Mouse (Mus musculus) adrenal gland, postnatal 4 days (tissue): ENCODE results near the gene Gpr137. TPM values are rescaled to one million over a fixed set of nuclear protein-coding genes. Genes with fewer than 3 reads are reported as not detected.
"Not testable (repeated sequence)": the region's sequence is repeated elsewhere in the genome, so short reads cannot be mapped to it uniquely, and the experiment has no call there.

Experiments used
- DNase-seq, 2 experiments: peaks; one replicate each; pipeline ENCODE4 v3.0.0; 2021 to 2022; ENCODE audit warnings: low spot score in 2 of 2, mixed read lengths in 2 of 2
- microRNA-seq: library from miRNA; unstranded; fragments of <30 nt; microRNA quantifications from one replicate; pipeline ENCODE4 v1.2.0, GENCODE M21; 2021
- total RNA-seq, 2 experiments: library from RNA; stranded (reverse); gene quantifications; 2 replicates each; pipeline ENCODE4 v1.2.3; 2021

Gpr137 gene
- total RNA-seq, 2 experiments from 2014 or later: 41.2 to 43.8 TPM

DNA sequence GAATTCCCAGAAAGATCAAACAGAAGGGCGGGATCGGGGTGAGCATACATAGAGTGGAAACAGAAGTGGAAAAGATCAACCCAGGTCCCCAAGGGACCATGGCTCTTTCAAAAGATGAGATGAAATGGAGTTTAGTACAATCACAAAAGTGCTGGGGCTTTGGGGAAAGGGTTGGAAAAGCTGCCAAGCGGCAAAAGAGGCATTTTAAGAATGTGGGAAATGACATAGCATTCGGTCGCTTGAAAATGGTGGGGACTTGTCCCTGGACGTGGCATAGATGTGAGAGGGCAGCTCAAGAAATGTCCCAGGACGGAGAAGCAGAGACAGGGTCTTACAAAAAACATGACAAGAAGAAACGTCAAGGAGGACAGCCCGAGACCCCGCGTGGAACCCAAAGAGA lies 33.3 kb downstream of the Gpr137 start:
- no peak for DNase-seq

DNA sequence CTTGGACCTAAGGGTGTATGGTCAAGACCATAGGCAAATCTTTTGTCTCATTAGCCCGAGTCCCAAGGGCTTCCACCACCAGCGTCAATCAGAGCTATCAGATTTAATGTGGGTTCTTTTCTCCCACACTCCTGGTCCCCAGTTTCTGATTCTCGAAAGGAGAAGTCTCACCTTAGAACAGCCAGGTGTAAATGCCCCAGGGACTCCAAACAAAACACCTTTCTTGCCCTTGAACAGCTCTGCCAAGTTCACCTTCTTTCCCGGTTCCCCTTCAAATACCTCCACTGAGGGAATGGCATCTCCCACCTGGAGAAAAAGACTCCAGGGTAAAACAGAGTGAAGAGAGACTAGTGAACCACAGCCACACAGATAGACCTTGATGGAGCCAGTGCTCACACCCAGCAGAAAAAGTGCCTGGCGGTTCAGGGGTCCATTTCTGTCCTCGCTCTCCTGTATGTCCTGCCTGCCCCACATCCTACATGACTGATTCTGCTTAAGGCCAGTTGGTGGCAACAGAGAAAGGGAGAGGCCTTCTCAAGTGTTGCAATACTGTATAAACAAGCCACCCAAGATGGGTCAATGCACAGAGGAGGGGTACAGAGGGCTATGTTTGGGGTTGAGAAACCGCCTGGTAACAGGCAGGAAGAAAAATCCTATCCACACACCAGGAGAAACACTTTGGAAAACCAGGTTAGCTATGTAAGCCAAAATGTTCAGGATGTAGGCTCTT lies 34.3 kb downstream of the Gpr137 start:
- DNase-seq: no peak

GRCm38 (mm10) chr19:6907094-6907493 lies 35.2 kb downstream of the Gpr137 start:
- DNase-seq: no peak

DNA sequence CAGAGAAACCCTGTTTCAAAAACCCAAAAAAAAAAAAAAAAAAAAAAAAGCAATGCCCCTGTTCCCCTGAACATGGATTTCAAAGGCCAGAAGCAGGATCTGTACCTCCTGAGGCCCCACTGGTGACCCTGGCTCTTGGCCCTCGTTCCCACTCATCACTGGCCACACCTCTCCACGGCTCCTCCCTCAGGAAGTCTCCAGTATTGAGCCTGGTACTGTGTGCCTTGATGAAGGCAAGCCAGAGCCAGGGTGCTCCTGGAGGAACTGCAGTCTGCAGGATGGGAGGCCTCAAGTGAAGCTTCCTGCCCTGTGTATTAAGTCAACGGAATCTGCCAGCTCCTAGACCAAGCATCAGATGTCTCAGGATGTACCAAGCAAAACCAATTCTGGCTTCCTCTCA lies 36.1 kb downstream of the Gpr137 start:
- no peak for DNase-seq

DNA sequence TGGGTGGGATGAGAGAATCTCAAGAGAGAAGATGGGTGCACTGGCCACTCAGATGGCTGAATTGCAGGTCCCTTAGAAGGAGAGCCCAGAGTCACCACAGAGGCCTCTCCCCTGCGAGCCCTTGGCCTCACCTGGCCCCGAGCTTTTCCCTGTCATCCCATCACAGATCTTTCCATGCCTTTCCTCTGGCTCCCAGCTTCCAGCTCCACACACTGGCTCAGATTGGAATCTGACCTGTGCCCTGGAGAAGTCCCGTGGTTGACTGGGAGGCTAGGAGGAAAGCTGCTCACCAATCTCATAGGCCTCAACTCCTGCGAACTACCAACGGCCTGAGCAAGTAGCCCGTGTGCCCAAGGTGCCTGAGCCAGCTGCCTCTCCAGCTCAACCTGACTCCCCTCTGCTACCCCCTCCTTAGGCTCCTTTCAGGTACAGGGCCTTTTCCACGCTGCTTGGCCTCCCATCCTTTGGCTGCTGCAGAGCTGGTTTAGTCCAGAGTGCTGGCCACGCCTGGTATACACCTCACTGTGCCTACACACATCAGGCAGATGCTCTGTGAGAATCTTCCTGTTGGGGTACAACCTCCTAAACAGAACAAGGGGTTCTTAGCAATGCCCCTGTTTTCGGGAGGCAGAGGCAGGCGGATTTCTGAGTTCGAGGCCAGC lies 36.7 kb downstream of the Gpr137 start:
- no peak for DNase-seq

DNA sequence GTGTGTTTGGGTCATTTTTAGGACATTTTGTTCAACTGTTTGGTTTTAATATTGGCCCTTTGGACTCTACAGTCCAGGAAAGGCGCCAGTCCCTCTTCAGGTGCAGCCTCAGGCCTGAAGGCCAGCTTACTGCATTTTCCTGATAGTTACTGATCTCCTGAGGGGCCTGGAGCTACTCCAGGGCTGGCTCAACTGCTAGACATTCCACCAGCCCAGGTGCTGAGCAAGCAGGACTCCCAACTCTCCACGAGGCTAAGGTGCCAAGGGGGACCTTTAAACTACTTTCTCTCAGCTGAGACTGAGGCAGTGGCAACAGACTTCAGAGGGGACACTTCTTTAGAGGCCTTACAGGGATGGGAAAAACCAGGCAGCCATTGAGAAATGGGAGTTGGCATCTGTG lies 37.4 kb downstream of the Gpr137 start:
- DNase-seq: no peak

GRCm38 (mm10) chr19:6903031-6903430 lies 39.2 kb downstream of the Gpr137 start:
- DNase-seq: no peak

DNA sequence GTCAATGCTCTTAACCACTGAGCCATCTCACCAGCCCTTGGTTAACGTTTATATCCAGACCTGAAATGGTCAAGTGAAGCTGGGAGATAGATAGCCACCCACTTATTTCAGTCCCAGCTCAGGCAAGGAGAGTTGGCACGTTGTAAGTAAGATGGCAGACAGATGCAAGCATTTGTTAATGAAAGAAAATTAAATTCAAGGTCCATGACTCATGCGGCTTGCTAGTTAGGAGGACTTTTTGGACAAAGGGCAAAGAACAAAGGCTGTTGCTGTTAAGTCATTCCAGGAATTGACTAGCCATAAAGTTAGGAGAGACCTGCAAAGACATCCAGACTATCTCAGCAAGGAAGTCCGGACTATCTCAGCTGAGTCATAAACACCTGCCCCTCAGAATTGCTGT lies 42.6 kb downstream of the Gpr137 start:
- DNase-seq: no peak

DNA sequence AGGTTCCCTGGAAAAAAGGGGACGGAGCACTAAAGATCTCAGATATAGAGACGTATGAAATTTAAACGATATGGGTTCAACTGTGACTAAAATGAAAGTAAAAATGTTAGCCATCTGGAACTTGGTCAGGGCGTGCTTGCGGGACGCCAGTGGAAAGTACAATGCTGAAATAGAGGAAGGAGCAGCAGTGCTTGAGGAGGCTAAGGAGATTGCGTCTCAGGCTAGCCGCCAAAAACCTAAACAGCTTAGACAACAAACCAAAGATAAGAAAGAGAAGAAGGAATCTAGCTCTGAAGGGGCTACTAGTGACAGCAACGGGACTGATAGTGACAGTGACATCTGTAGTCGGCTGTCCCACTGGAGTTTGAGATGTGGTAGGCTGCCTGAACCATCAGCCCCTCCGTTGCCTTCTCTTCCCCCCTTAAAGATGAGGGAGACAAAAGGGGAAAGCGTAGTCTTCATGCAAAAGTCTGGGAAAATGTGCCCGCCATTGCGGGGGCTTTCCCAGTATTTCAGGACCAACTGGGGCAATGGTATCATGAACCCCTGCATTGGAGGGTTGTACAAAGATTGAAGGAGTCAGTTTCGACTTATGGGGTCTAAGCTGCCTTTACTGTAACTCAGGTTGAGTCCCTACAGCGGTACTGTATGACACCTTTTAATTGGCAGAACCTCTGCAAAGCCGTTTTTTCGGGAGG lies 46.5 kb downstream of the Gpr137 start:
- DNase-seq: not testable (repeated sequence)

DNA sequence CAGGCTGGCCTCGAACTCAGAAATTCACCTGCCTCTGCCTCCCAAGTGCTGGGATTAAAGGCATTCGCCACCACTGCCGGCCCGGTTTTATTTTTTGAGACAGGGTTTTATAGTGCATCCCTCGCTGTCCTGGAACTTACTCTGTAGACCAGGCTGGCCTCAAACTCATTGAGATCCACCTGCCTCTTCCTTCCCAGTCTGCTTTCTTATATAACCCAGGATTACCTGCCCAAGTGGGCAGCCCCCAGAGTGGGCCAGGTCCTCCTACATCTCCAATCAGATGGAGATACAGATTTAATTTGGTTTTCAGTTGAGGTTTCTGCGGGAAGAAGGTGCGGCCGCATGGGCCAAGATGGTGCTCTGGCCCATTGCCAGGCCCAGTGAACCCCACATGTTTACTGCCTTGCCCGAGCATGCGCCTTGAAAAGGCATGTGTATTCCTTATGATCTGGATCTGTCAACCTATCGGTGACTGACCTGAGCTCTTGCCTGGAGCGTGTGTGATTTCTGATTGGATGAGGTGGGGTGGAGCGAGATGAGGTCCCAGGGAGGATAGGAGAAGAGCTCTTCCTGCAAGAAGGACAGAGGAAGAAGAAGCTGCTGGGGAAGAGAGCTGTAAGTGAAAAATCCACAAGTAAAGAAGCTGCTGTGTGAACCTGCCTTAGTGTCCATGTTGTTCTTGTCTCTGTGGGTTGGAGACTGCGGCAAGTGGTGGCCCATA lies 48.4 kb downstream of the Gpr137 start:
- no peak for DNase-seq

DNA sequence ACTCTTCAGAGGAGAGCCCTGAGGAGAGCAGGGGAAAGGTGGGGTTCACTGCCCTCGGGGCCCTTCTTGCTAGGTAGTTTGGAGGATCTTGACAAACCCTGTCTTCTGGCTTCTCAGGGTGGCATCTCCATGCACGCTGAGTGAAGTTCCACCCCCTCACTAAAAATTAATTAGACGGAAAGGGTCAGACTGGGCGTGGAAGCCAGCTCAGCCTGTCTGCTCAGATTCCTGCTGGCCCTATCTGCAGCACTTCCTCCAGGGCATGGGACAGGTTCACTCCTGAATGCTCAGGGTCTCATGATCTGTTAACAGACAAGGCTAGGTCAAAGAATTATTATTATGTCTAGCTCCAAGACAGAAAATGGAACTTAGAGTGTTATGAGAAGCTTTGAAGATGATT lies 49.8 kb downstream of the Gpr137 start:
- no peak for DNase-seq

Small RNA genes within 50 kb of the gene (microRNA-seq; reads per million reads assigned to microRNA genes)
- 1.8 reads per million for gene Mir6990

Other genes starting within 250 kb of the Gpr137 start
- 10 to 100 TPM; 26.9 to 33.4 TPM for gene Rps6ka4, start 101.8 kb downstream of the Gpr137 start, total RNA-seq
- 1 to 10 TPM; 1.5 to 2.0 TPM for gene Ccdc88b, start 84.3 kb downstream of the Gpr137 start, total RNA-seq
- 100 to 1,000 TPM in 1 of 2 experiments, 10 to 100 TPM in 1; 98.3 to 101 TPM for gene Trmt112, start 32.8 kb downstream of the Gpr137 start, total RNA-seq
- 100 to 1,000 TPM; 199 to 210 TPM for gene Prdx5, start 32.4 kb downstream of the Gpr137 start, total RNA-seq
- 10 to 100 TPM; 47.0 to 47.9 TPM for gene Esrra, start 20.7 kb downstream of the Gpr137 start, total RNA-seq
- 1 to 10 TPM; 1.2 to 1.4 TPM for gene Catsperz, start 17.1 kb downstream of the Gpr137 start, total RNA-seq
- under 1 TPM; 0.14 to 0.34 TPM for gene Kcnk4, start 8.0 kb downstream of the Gpr137 start, total RNA-seq
- 10 to 100 TPM; 51.5 to 54.8 TPM for gene Bad, start 619 bp downstream of the Gpr137 start, total RNA-seq
- gene Ppp1r14b, start 32.5 kb upstream of the Gpr137 start, total RNA-seq: 100 to 1,000 TPM; 292 to 312 TPM
- gene Plcb3, start 34.0 kb upstream of the Gpr137 start, total RNA-seq: 10 to 100 TPM; 63.7 to 66.2 TPM
- gene Fkbp2, start 38.0 kb upstream of the Gpr137 start, total RNA-seq: 10 to 100 TPM; 61.6 to 66.4 TPM
- 10 to 100 TPM; 88.6 to 89.2 TPM for gene Vegfb, start 45.2 kb upstream of the Gpr137 start, total RNA-seq
- gene Dnajc4, start 50.1 kb upstream of the Gpr137 start, total RNA-seq: 10 to 100 TPM; 35.3 to 37.6 TPM
- 10 to 100 TPM; 47.8 TPM for gene Nudt22, start 53.6 kb upstream of the Gpr137 start, total RNA-seq
- 10 to 100 TPM; 15.3 to 16.6 TPM for gene Trpt1, start 53.7 kb upstream of the Gpr137 start, total RNA-seq
- 10 to 100 TPM in 1 of 2 experiments, 1 to 10 TPM in 1; 8.7 to 11.3 TPM for gene Fermt3, start 77.0 kb upstream of the Gpr137 start, total RNA-seq
- gene Stip1, start 97.5 kb upstream of the Gpr137 start, total RNA-seq: 100 to 1,000 TPM; 115 to 117 TPM
- 10 to 100 TPM; 32.4 to 35.0 TPM for gene Macrod1, start 114.3 kb upstream of the Gpr137 start, total RNA-seq
- 1 to 10 TPM; 3.8 to 5.9 TPM for gene Flrt1, start 163.2 kb upstream of the Gpr137 start, total RNA-seq